Mouse (Mus musculus): Measurements from ENCODE around the gene Frmd5.
A peak's percentile ranks its signal among the peaks of the same experiment; 100 is the strongest.
"Not testable (repeated sequence)": the region's sequence is repeated elsewhere in the genome, so short reads cannot be mapped to it uniquely, and the experiment has no call there.

Gene Frmd5

DNA sequence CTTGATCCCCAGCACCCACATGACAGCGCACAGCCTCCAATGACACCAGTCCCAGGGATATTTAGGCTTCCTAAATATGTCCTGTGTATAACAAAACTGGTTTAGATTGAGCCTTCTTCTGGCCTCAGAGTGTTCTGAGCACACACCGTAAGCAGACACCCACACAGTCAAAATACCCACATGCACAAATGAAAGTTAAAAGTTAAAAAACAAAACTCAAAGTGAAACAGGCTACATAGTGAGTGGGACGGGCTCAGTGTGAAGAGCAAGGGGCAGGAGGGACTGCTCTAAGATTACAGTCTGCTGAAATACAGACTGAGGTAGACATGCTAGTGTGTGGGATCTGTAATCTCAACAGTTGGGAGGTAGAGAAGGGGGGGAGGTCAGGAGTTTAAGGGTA is 236.8 kb downstream of the Frmd5 start:
- no peak for DNase-seq

DNA sequence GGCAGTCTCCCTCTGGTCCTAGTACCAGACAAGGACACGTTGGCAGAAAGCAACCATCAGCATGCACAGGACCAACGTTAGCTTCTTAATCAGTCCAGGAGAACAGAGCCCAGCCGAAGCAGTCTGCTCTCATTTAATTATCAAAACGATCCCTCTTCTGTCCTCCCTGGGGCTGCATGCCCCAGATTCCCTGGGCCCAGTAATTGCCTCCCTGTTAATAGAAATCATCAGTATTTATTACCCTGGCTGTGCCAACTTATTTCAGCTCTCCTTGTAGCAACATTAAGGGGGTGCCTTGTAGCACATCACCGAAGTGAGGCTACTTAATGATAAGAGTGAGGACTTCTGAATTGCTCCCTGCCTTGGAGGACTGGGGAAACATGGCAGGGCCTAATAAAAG is 241.0 kb downstream of the Frmd5 start:
- DNase-seq = no peak

DNA sequence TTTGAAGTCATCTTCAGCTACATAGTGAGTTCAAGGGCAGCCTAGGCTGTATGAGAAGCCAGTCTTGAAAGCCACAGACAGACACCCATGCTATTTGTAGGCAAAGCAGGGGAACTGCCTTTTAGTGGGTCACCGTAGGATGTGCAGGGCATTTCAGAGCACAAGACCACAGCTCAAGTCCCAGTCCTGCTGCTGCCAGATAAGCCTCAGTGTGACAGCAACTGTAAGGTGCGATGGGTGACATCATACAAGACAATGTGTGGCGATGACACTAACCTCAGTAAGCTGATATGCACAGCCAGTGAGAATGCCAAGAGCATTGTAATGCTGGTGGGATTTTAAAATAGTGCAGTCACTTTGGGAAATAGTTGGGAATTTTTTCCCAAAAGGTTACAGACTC is 243.8 kb downstream of the Frmd5 start:
- no peak for DNase-seq

DNA sequence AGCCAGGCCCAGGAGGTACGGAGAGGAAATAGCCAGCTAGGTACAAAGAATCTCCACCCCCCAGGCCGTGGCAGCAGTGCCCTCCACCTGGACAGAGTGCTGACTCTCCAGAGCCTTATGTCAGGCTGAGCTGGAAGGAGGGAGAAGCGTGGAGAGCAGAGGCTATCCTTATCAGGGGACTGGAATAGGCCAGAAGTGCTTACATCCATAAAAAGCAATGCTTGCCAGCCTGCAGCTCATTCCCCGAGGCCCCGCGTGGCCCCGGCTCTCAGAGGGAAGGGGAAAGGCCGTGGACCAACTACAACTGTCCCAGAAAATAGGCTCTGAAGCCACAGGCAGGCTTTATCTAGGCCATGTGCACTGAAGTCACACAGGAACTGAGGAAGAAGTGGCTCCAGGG is 255.6 kb downstream of the Frmd5 start:
- DNase-seq = no peak

DNA sequence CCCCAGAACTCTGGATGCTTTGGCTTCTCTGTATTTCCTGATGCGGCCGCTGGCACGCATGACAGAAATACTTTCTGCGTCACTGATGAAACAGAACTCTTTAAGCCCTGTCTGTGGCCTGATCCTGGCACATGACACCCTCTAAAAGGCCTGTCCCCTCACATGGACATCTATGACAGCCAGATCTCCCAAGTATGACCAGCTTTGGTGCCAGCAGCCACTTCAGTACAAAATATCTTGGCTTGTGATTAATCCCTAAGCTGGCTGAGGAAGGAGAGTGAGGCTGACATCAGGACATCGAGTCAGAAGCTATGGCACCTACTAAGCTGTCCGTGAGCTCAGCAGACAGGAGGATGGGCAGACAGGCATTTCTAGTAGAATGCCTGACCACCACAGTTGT is 257.3 kb downstream of the Frmd5 start:
- no peak for DNase-seq

DNA sequence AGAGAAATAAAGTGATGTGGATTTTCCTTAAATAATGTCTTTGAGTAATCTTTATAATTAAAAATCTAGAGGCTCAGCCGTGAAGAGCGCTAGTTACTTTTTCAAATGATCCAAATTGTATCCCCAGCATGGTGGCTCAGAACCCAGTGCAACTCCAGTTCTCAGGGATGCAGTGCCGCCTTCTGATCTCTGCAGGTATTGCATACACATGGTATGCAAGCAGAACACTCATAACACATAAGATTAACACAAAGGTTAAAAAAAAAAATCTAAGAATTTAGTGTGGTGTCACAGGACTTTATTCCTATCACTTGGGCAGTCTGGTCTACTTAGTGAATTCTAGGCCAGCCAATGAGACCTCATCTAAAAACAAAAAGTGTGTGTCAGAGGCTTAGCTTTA is 262.1 kb downstream of the Frmd5 start:
- no peak for DNase-seq

DNA sequence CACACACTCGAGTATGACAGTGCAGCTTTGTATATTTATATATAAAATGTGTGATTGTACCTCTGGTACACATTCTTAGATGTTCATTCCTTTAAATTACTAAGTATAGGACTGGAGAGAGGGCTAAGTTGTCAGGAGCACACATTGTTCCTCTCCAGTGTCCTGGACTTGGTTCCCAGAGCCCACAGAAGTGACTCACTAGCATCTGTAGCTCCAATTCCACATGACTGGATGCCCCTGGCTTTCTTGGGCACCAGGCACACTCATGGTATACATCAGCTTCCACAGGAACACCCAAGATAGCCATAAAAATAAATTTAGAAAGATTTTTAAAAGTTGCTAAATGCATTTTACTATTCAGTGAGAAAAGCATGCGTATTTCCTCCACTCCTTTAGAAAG is 281.8 kb downstream of the Frmd5 start:
- DNase-seq = no peak

DNA sequence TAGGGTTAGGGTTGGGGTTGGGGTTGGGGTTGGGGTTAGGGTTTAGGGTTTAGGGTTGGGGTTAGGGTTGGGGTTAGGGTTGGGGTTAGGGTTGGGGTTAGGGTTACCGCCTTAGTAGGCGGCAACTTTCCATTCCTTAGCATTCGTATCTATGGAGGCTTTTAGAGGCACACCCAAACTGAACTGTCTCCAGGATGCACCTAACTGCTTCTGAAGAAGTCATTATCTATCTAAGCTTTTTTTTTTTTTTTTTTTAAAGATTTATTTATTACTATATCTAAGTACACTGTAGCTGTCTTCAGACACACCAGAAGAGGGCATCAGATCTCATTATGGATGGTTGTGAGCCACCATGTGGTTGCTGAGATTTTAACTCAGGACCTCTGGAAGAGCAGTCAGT is 284.1 kb downstream of the Frmd5 start:
- DNase-seq = not testable (repeated sequence)

DNA sequence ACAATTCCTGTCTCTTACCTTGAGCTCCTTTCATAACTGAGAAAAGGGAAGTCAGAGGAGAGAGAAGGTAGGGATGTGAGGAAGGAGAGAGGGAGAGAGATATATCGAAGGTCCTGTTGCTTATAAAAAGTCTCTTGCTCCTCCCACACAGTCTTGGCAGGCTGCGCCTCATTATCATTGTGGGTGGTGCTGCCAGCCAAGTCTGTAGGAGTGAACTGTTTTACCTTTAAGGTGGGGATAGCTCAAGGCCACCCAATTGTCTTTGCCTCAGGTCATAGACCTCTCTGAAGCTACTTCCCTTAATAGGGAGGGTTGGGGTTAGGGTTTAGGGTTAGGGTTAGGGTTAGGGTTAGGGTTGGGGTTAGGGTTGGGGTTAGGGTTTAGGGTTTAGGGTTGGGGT is 284.9 kb downstream of the Frmd5 start:
- DNase-seq = no peak

DNA sequence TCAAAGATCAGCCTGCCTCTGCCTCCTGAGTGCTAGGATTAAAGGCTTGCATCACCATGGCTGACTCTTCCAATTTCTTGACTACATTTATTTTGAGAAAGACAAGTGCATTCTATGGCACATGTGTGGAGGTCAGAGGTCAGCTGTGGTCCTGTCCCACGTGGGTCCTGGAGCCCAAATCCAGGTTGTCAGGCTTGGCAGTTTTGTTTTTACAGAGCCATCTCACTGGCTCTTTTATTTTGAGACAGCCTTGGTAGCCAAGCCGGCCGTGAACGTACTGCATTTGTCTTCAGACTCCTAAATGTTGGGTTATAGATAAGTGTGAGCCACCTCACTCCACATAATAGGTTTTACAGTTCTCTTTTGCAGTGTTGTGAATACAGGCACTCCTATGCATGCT is 288.2 kb downstream of the Frmd5 start:
- DNase-seq = not testable (repeated sequence)

DNA sequence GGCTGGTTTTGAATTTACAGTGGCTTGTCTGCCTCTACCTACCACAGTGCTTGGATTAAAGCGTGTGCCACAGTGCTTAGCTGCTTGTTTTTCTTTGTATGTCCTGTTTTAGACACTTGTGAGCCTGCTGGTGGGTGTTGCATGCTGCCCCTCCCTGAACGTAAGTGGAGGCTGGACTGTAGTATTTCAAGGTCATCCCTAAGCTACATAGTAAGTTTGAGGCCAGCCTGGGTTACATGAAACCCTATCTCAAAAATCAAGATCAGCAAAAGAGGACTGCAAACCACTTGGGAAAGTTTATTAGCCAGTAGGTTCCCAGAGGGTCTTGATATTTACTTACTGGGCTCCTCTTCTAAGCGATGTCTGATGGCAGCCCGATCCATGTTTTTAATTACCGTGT is 288.8 kb downstream of the Frmd5 start:
- no peak for DNase-seq

DNA sequence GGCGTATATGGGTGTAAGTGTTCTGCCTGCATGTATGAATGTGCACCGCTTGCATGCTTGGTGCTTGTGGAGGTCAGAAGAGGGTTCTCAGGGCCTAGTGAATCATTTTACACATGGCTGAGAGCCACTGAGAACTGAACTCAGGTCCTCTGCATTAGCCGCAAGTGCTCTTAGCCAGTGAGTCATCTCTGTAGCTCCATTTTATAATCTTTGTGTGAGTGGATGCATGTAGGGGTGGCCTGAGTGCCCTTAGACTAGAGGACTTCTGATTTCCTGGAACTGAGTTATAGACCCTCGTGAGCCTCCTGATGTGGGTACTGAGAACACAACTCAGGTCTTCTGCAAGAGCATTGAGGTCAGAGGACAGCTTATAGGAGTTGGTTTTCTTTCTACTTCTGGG is 292.7 kb downstream of the Frmd5 start:
- no peak for DNase-seq

DNA sequence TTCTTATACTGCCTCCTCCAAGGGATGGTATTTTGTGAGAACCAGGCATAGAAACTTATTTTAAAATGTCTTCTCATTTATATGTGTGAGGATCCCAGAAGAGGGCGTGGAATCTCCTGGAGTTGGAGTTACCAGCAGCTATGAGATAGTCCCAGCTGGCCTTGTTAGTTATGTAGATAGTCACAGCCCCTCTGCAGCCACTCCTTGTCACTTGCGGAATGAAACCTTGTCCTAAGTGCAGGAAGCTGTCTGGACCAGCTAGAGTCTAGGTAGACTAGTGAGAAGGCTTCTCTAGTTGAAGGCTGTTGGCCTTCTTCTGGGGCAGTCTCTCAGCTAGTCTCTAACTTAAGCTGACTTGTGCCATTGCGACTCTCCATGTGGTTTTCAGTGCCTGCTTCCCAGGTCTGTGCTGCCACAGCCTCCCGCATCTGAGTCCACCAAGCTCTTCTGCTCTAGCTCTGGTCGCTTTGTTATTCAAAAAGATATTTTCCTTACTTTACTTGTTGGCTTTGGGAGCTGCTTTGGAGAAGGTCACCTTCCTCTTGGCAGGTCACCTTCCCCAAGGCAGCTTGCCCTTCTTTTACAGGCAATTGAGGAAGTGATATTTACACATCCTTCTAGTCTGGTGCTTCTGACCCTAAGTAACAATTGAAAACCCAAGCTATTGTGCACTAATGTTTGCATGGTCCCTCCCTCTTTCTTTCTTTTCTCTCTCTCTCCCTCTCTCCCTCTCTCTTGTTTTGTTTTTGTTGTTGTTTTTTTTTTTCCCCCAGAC is 293.7 kb downstream of the Frmd5 start:
- DNase-seq = not testable (repeated sequence)

DNA sequence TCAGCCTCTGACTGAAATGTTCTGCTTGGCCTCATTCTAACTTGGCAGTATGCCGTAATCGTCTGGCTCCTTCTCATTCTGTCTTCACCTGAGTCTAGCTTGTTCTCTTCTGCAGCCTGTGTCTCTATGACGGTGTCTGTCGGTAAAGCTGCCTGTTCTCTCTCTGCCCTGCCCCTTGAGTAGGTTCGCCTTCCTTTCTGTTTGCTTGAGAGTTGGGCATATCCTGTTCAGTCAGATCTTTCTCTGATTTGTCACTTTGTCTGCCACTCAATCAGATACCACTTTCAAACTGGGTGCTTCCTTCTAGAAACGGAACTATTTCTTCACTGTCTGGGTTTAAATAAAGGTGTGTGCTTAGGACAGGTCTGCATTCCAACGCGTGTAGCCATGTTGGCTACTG is 295.5 kb downstream of the Frmd5 start:
- DNase-seq = no peak

DNA sequence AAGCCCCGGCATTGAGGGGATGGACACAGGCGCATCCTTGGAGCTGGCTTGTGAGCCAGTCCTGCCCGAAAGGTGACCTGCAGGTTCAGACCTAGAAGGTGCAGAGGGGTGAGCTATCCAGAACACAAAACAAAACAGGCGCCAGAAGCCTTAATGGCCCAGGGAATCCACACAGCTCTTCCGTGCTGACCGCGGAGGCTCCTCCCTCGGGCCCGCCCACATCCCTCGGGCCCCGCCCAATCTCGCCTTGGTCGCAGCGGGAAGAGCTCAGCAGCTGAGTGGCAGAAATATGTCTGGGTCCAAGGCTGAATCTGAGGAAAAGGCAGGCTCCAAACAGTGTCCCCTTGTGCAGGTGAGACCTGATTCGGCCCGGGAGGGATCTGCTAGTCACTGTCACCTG is 297.3 kb downstream of the Frmd5 start:
- peak; percentile 22 for DNase-seq

DNA sequence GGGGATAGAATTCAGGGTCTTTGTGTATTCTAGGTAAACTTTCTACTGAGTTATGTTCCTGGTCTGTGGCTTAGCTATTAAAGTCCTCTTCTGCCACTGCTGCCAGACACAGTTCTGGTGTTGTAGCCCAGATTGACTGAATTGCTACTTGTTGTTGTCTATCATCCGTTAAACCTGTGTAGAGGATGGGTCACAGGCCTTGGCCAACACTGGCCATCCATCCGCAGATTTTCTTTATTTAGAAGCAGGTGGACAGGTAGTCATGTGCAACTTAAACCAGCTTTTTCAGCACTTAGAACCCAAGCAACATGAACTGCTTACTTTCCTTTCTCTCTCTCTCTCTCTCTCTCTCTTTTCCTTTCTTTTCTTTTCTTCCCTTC is 298.9 kb downstream of the Frmd5 start:
- DNase-seq = no peak

DNA sequence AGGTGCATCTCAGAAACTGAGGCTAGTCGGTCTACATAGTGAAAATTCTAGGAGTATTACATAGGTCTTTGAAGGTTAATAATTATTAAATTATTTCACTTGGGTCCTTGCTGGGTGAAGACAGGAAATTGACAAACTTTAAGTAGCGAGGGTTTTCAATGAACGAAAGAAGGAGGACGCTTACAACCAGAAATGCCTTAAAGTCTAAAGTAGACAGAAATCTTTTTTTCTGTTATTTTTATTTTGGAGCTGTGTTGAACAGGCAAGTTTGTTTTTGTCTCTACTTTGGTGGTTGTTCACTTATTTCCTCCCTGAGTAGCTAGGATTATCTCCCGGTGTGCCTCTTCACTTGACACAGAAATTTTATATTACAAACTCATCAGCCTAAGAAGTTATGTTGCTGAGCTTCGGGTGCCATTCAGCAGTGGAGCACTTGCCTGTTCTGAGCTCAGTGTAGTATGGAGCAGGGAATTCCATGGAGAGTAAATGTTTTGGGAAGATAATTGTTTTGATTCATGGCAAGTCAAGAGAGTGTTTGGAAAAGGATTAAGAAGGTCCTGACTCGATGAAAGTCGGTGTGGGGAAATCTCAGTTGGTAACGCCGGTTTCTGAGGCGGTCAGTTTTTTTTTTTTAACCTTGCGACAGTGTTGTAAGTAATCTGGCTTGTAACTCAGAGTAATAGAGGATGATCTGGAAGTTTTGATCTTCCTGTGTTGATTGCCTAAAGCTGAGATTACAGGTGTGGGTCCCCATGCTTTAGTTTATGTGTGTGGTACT is 299.5 kb downstream of the Frmd5 start:
- no peak for DNase-seq

DNA sequence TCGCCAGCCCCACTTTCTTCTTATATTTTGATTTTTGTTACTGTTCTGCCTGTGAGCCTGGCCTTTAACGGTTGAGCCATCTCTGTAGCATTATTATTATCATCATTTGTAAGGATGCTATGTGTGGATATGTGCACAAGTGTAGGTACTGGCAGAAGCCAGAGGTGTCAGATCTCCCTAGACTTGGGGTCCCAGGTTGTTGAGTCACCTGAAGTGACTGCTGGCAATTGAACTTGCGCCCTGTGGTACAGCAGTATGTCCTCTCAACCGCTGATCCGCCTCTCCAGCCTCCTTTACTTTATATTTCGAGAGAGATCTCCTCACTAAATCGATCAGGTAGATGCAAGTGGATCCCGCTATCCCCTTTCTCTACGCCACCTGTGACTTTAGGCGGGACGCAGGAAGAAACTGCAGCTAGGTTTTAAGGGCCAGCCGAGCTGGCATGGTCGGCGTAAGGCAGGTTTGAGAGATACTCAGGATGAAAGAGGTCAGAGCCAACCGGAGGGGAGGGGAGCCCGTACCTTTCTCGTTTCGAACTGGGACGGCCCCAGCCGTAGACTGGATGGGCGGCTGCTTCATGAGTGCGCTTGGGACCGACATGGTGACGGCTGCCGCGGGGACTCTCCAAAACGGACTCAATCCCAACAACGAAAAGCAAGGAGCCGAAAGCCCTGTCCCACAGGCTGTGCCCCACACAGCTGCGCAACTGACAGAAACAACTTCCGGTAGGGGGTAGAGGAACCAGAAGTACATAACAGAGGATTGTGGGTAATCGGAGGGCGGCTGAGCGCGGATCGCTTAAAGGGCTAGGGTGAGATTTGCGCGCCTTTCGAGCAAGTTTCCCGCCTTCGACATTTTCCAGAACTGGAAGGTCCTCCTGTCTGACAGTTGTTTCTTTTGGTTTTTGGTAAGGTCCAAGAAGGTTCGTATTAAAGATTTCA is 300.7 kb downstream of the Frmd5 start, which contains the start of the genes Mfap1a and Wdr76:
TSS of gene Mfap1a (minus strand) at position 724 of the 941 bp plus-strand sequence.
TSS of gene Wdr76 (plus strand) at position 782 of the 941 bp plus-strand sequence.
- DNase-seq = peak; percentile 71

DNA sequence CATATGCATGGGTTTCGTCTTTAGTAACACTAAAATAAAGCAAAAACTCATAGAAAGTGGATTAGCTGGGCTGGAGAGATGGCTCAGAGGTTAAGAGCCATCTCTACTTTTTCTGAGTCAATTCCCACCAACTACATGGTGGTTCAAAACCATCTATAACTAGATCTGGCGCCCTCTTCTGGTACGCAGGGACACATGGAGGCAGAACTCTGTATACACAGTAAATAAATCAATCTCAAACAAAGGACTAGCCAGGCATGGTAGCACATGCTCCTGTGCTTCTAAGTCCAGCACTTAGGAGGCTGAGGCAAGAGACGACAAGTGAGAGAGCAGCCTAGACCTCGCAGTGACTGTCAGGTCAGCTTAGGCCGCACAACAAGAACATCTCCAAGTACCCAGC is 305.3 kb downstream of the Frmd5 start:
- not testable (repeated sequence) for DNase-seq
